Mouse (Mus musculus): ENCODE data around the gene Shmt2. TPM values are rescaled to one million over a fixed set of nuclear protein-coding genes. Genes with fewer than 3 reads are reported as not detected.

The Shmt2 gene
- polyA plus RNA-seq, 1 experiment, result 99.9 TPM

DNA sequence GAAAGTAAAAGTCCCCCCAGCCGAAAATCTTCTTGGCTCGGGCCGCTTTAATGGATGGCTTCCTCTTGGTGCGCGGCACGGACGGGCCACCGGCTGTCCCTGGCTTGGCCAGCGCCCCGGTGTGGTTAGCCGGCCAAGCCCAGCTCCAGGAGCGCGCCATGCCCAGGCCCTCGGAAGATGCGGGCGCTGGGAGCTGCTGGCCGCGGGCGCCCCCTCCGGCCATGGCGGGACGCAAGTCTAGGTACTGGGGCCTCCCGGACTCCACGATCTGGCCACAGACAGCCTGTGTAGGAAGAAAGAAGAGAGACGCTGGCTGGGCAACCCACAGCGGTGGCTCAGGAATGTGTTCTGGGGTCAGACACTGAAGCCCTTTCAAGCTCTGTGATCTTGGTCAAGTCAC, 4.4 kb upstream of the Shmt2 start:
- Histone ChIP-seq H3K4me3 (ENCODE audit: extremely low read depth, insufficient read depth, insufficient read length) (peak overlapping the region; percentile 31; the same call in 1 of the 2 replicates), H3K36me3 (ENCODE audit: control insufficient read depth, insufficient read depth, low read length) (no peaks in the 10 kb centered on the region), H3K27ac (ENCODE audit: insufficient read depth, low read length) (no peak overlapping the region), H3K4me1 (ENCODE audit: control insufficient read depth, insufficient read depth, insufficient read length) (peaks cover 6% of the 10 kb centered on the region; the same call in 1 of the 2 replicates), H3K27me3 (ENCODE audit: control insufficient read depth, insufficient read depth, low read length) (peaks cover 28% of the 10 kb centered on the region)
- TF ChIP-seq CTCF (IDR thresholded peaks at IDR 0.05; ENCODE audit: extremely low read depth, insufficient read depth, insufficient read length, insufficient replicate concordance) (no peak; the same call in 1 of the 2 replicates), POLR2A (IDR thresholded peaks at IDR 0.05; ENCODE audit: low read depth, low read length) (no peak)
- under 1% methylated on average over 26 of the region's 26 CpGs for WGBS
- DNase-seq (ENCODE audit: low read depth in 1 of 2, low spot score in 2 of 2), result peak in 1 of 2 experiments; percentile 27

DNA sequence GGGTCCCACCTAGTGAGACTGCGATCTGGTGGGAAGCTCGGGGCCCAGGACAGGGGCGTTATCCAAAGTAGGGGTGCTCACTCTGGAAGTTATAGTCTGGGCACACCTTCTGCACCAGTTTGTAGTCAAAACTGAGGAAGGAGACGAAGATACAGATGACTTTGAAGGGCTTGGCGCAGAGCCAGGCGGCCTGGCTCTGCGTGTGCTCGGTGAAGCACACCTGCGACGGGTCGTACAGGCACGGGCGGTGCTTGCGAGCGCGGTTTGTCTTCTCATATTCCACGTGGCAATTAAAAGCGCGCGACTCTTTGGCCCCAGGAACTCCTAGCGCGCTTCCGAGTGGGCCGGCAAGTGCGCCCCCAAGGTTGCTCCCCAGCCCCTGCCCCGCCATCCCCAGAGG, 3.8 kb upstream of the Shmt2 start:
- H3K4me1 ChIP-seq (ENCODE audit: control insufficient read depth, insufficient read depth, insufficient read length), result peaks cover 9% of the 10 kb centered on the region
- H3K36me3 ChIP-seq (ENCODE audit: control insufficient read depth, insufficient read depth, low read length), result no peaks in the 10 kb centered on the region
- TF ChIP-seq CTCF (IDR thresholded peaks at IDR 0.05; ENCODE audit: extremely low read depth, insufficient read depth, insufficient read length, insufficient replicate concordance), result no peak
- no peak for TF ChIP-seq POLR2A (IDR thresholded peaks at IDR 0.05; ENCODE audit: low read depth, low read length)
- no peak overlapping the region for H3K27ac ChIP-seq (ENCODE audit: insufficient read depth, low read length)
- no peak for DNase-seq (ENCODE audit: low read depth in 1 of 2, low spot score in 2 of 2)
- 2% methylated on average over 26 of the region's 26 CpGs for WGBS
- H3K27me3 ChIP-seq (ENCODE audit: control insufficient read depth, insufficient read depth, low read length), result peaks cover 25% of the 10 kb centered on the region
- H3K4me3 ChIP-seq (ENCODE audit: extremely low read depth, insufficient read depth, insufficient read length), result peak overlapping the region; percentile 31; the same call in 1 of the 2 replicates

DNA sequence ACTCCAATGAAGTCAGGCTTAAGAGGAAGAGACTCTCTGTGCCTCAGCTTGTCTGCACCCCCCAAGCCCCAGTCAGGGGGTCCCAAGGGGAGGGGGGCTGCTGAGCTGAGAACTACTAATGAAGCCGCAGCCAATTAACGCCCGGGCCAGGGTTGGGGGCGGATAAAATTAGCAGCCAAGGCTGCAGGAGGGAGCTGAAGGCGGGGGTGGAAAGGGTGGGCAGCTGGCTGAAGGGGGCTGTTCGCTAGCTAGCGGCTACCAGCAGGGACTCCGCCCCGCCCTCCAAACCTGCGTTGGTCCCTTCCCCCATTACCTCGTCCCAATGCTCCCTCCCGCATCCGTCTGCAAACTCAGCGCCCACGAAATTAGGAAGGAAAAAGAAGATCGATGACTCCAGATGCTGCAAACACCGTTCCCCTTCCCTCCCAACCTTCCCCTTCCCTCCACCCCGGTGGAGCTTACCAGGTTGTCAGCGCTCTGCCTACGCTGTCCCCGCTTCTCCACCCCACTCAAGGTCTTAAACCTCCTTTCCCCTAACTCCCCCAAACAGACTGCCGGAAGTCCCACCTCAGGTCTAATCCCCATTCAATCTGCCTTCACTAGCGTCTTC, 2.5 kb upstream of the Shmt2 start:
- 21% methylated on average over 23 of the region's 23 CpGs for WGBS
- Histone ChIP-seq H3K4me3 (ENCODE audit: extremely low read depth, insufficient read depth, insufficient read length) (no peak overlapping the region), H3K27ac (ENCODE audit: insufficient read depth, low read length) (no peak overlapping the region), H3K27me3 (ENCODE audit: control insufficient read depth, insufficient read depth, low read length) (peaks cover 20% of the 10 kb centered on the region), H3K4me1 (ENCODE audit: control insufficient read depth, insufficient read depth, insufficient read length) (peaks cover 13% of the 10 kb centered on the region), H3K36me3 (ENCODE audit: control insufficient read depth, insufficient read depth, low read length) (no peaks in the 10 kb centered on the region)
- no peak for DNase-seq (ENCODE audit: low read depth in 1 of 2, low spot score in 2 of 2)
- no peak for TF ChIP-seq CTCF (IDR thresholded peaks at IDR 0.05; ENCODE audit: extremely low read depth, insufficient read depth, insufficient read length, insufficient replicate concordance)

DNA sequence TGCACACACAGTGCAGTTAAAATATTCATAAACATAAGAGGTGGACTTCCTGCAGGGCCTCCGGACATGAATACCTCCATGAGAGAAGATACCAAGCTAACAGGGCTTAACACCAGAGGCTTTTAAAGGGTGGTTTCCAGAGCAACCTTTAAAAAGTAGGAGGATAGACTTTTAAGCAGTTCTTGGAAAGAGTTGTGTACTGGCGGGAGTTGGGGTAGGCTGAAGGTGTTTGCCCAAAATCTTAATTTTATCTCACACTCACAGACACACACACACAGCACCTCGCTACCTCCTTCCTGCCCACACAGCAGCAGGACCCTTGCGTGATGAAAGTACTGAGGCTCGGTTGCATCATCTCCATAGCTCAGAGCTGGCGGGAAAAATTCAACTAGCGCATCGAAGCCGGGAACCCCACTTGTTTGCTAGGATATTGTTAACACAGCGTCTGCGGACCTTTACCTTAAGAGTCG, 598 bp downstream of the Shmt2 start:
- H3K4me3 ChIP-seq (ENCODE audit: extremely low read depth, insufficient read depth, insufficient read length), result peak overlapping the region; percentile 77
- H3K4me1 ChIP-seq (ENCODE audit: control insufficient read depth, insufficient read depth, insufficient read length), result peaks cover 12% of the 10 kb centered on the region
- H3K27me3 ChIP-seq (ENCODE audit: control insufficient read depth, insufficient read depth, low read length), result peaks cover 14% of the 10 kb centered on the region
- no peak overlapping the region for H3K27ac ChIP-seq (ENCODE audit: insufficient read depth, low read length)
- DNase-seq (ENCODE audit: low read depth in 1 of 2, low spot score in 2 of 2), result no peak
- 3% methylated on average over 12 of the region's 12 CpGs for WGBS
- H3K36me3 ChIP-seq (ENCODE audit: control insufficient read depth, insufficient read depth, low read length), result peaks cover 18% of the 10 kb centered on the region
- no peak for TF ChIP-seq POLR2A (IDR thresholded peaks at IDR 0.05; ENCODE audit: low read depth, low read length)
- no peak for TF ChIP-seq CTCF (IDR thresholded peaks at IDR 0.05; ENCODE audit: extremely low read depth, insufficient read depth, insufficient read length, insufficient replicate concordance)

DNA sequence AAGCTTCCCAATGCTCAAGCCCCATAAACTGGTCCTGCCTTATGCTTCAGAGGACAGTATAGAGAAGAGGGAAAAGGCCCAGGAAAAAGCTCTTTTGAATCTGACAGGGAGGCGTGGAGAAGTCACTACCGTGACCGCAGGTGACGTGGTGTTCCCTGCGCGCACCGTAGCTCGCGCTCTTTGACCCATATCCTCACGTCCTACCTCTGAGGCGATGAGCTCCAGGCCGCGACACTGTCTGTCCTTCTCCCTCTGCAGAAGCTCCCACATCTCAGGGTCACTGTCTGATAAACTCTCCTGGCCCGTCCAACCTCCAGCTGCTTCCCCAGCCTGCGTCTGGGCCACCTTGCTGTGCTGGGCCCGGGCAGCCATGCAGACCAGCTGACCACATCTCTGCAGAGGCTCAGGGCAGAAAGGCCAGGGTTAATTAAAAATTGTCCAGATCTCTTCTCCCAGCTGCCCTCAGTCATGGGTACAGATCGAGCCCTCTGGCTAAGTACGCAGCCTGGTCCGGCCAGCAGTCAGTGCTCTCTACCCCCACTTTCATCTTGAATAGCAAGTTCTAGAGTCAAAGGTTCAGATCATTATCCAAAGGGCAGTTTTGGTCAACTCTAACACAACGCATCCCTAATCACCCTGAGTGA, 1.4 kb downstream of the Shmt2 start:
- H3K4me1 ChIP-seq (ENCODE audit: control insufficient read depth, insufficient read depth, insufficient read length), result peaks cover 7% of the 10 kb centered on the region
- no peak overlapping the region for H3K4me3 ChIP-seq (ENCODE audit: extremely low read depth, insufficient read depth, insufficient read length)
- no peak for TF ChIP-seq CTCF (IDR thresholded peaks at IDR 0.05; ENCODE audit: extremely low read depth, insufficient read depth, insufficient read length, insufficient replicate concordance)
- no peak for TF ChIP-seq POLR2A (IDR thresholded peaks at IDR 0.05; ENCODE audit: low read depth, low read length)
- no peak for DNase-seq (ENCODE audit: low read depth in 1 of 2, low spot score in 2 of 2)
- H3K27me3 ChIP-seq (ENCODE audit: control insufficient read depth, insufficient read depth, low read length), result peaks cover 9% of the 10 kb centered on the region
- no peak overlapping the region for H3K27ac ChIP-seq (ENCODE audit: insufficient read depth, low read length)
- 84% methylated on average over 20 of the region's 20 CpGs for WGBS
- peaks cover 18% of the 10 kb centered on the region for H3K36me3 ChIP-seq (ENCODE audit: control insufficient read depth, insufficient read depth, low read length)

DNA sequence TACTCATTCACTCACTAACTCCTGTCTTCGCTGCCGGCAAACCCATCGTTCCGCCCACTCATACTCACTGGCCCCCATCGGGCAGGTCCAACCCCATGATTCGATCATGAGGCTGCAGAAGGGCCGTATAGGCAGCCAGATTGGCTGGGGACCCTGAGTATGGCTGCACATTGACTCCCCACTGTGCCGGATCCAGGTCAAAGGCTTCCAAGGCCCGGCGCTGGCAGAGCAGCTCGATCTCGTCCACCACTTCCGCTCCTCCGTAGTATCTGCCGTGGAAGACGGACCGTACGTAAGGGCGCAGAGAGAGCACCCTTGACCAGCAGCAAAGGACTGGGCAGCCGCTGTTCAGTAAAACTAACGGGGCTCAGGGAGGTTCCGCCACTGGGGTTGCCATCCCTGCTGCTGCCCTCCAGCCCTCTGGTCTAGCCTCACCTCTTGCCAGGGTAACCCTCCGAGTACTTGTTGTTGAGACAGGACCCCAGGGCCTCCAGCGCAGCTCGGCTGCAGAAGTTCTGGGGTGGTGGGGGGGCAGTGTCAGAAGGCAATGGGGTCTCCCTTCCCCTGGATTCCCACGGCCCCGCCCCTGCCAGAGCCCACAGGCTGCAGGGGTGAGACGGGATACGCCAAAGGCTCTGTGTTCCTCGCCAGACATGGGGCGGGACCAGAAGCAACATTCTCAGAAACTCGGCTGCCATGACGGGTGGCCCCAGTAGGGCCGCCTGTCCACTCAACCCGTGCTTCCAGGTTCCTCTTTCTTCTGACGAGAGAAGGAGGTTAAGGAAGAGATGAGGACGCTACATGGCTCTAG, 2.1 kb downstream of the Shmt2 start:
- TF ChIP-seq POLR2A (IDR thresholded peaks at IDR 0.05; ENCODE audit: low read depth, low read length), result no peak
- TF ChIP-seq CTCF (IDR thresholded peaks at IDR 0.05; ENCODE audit: extremely low read depth, insufficient read depth, insufficient read length, insufficient replicate concordance), result no peak
- WGBS, result 91% methylated on average over 37 of the region's 37 CpGs
- H3K36me3 ChIP-seq (ENCODE audit: control insufficient read depth, insufficient read depth, low read length), result peaks cover 18% of the 10 kb centered on the region
- no peak overlapping the region for H3K27ac ChIP-seq (ENCODE audit: insufficient read depth, low read length)
- H3K27me3 ChIP-seq (ENCODE audit: control insufficient read depth, insufficient read depth, low read length), result peaks cover 7% of the 10 kb centered on the region
- H3K4me1 ChIP-seq (ENCODE audit: control insufficient read depth, insufficient read depth, insufficient read length), result peaks cover 7% of the 10 kb centered on the region
- no peak overlapping the region for H3K4me3 ChIP-seq (ENCODE audit: extremely low read depth, insufficient read depth, insufficient read length)
- no peak for DNase-seq (ENCODE audit: low read depth in 1 of 2, low spot score in 2 of 2)

Measured in spleen, adult 2 months (tissue).